Mouse (Mus musculus): ENCODE data around the gene Rtn1. TPM values are rescaled to one million over a fixed set of nuclear protein-coding genes. Genes with fewer than 3 reads are reported as not detected.

The Rtn1 gene
- polyA plus RNA-seq, 1 experiment = 1,191 TPM

Other genes starting within 250 kb of the Rtn1 start
- gene Ccdc175, start 224.0 kb downstream of the Rtn1 start, polyA plus RNA-seq (2012; rRNA removed) = 0.02 TPM in 1 of 2 replicates, not detected in the other
- gene Lrrc9, start 32.8 kb upstream of the Rtn1 start, polyA plus RNA-seq (2012; rRNA removed) = 2.3 TPM in 2 replicates
- 17.9 and 19.6 TPM in 2 replicates for gene Pcnx4, start 127.3 kb upstream of the Rtn1 start, polyA plus RNA-seq (2012; rRNA removed)
- not detected in 2 replicates for gene Gm4756, start 240.6 kb upstream of the Rtn1 start, polyA plus RNA-seq (2012; rRNA removed)

Data from frontal cortex, adult 2 months (tissue).